Mouse (Mus musculus) thymus, adult 18-20 months (tissue): Measurements from ENCODE around the gene Ripk3.

Source experiments
- DNase-seq, 2 experiments: peaks; one replicate each; pipeline ENCODE4 v3.0.0; 2022; ENCODE audit warnings: mixed read lengths in 2 of 2

Ripk3 gene

DNA sequence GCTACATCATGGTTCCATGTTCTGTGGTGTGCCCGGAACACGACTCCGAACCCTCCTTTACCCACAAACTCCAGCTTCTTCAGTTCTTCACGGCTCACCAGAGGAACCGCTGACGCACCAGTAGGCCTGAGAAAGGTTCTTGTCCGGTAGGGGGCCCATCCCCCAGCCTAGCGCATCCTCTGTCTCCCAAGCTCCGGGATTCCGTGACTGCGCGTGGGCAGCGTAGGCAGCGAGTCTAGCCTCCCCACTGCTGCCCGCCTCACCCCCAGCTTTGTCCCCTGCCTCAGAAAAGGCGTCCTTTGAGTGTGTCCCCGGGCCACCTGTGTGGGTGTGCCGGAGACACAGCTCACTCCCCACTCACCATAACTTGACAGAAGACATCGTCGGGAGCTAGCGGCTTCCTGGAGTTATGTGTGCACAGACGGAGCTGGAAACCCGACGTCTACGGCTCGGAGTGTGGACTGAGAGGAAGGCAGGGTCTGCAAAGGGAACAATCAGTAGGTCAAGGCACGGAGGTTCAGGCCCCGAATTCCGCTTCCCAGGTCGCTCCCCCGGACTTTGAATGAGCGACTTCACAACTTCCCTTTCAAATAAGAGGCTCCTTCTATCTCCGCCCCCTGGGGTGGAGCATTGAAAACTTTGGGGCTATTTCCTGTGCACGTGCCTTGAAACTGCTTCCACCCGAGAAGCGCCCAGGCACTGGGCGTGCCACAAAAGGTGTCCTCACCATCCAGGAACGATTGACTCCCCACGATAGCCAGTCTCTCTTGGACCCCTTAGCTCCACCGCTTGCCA lies at the start of gene Ripk3:
Gene Ripk3, minus strand, starts transcription at position 610 of the 795 bp plus-strand sequence.
- DNase-seq: peak; percentile 63 to 72

DNA sequence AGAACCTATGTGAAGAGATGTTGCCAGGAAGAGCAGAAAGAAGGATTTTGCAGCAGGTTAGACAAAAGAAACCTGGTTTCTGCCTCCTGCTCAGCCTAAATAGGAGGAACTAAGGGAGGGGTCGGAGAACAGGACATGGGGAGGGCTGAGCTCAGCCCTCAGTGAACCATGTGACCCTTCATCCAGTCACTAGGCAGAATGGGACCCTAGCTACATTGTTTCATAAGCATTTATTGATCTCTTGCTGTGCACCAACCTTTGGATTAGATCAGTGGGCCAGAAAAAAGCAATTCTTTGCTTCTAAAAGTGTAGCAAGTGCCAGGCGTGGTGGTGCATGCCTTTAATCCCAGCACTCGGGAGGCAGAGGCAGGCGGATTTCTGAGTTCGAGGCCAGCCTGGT lies 49.6 kb upstream of the Ripk3 start:
- no peak for DNase-seq

DNA sequence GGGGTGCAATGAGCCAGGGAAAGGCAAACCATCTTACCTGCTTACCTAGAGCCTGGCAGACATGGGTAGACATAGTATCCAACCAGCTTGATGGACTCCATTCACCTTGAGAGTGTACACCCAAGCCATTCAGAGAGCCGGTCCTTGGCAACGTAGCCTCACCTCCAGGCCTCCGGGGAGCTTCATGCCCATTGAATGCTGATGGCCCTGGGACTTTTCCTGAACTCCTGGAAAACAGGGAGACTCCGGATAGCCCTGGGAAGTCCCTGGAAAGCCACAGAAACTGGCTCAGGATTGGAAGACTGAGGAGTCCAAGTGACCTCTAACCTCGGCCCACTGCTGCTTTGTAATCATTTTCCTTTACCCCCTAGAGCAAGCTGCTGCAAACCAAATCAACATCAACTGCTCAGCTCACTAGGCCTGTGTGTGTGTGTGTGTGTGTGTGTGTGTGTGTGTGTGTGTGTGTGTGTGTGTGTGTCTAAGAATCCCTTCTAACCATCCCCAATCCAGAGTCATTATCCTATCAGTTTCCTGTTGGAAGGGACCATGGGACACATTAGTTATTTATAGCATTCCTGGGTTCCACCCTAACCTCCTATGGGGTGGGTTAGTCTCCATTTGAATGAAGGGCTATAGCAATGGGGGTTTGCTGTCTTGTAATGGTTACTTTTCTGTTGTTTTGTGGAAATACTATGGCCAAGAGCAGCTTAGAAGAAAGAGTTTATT lies 46.3 kb upstream of the Ripk3 start:
- no peak for DNase-seq

DNA sequence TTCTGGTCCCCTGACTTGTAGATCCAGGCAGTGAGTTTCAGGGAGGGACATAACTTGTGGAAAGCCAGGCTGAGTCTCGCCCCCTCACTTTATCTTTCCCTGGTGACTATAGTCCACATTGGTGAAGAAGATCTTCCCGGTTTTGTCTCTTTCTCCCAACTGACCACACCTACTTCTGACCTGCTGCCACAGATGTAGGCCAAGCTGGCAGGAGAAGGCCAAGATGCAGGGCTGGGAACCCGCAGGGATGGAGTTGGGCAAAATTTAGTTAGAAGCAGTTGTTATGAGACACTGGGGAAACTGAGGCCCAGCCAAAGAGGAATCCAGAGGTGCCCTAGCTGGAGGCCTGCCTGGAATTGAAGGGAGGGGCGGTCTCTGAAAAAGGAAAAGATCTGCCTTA lies 44.5 kb upstream of the Ripk3 start:
- DNase-seq: no peak

DNA sequence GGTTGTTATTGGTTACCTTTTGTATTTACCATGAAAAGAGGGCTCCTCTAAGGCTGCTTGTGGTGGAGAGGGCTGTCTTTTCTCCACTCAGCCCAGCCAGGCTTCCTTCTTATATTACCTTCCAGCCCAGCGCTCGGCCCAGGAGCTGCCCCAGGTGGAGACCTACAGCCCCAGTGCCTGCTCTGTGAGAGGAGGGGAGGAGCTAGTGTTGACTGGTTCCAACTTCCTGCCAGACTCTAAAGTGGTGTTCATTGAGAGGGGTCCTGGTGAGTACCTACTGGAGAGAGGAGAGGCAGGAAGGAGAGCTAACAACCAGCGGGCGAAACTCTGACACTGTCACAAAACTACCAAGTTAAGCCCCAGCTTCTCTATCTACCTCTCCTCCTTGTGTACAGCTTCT lies 41.7 kb upstream of the Ripk3 start:
- DNase-seq: no peak

DNA sequence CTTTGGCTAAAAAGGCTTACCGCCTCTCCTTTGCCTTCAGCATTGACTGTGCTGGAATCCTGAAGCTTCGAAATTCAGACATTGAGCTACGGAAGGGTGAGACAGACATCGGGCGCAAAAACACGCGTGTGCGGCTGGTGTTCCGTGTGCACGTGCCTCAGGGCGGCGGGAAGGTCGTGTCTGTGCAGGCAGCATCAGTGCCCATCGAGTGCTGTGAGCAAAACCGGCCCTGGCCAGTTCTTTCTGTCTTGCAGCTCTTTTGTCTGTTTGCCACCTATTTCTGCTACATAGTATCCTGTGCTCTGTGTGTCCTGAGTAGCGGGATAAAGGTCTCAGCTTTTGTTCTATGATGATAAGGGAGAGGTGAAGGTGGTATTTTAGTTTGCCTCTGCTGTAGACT lies 41.2 kb upstream of the Ripk3 start:
- no peak for DNase-seq

DNA sequence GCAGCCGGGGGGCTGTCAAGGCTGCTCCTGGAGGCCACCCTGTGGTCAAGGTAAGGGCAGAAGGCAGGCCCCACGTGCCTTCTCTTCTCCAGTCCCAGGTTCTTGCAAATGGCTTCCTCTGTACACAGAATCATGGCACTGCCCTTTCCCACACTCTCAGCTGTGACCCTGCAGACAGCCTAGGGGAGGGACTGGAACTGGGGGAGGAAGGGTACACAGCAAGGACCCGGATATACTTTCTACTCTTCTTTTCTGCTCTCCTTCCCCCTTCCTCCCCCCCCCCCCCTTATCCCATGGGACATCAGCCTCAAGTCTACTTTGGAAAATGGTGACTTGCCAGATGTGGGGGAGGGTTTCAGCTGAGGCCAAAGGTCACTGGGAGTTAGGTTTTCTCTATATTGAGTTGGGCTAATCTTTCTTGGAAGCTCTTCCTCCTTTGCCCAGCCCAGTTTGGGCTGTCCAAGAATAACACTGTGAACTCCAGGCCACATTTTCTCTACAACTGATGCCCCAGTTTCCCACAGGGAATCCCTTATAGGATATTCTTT lies 40.1 kb upstream of the Ripk3 start:
- no peak for DNase-seq

DNA sequence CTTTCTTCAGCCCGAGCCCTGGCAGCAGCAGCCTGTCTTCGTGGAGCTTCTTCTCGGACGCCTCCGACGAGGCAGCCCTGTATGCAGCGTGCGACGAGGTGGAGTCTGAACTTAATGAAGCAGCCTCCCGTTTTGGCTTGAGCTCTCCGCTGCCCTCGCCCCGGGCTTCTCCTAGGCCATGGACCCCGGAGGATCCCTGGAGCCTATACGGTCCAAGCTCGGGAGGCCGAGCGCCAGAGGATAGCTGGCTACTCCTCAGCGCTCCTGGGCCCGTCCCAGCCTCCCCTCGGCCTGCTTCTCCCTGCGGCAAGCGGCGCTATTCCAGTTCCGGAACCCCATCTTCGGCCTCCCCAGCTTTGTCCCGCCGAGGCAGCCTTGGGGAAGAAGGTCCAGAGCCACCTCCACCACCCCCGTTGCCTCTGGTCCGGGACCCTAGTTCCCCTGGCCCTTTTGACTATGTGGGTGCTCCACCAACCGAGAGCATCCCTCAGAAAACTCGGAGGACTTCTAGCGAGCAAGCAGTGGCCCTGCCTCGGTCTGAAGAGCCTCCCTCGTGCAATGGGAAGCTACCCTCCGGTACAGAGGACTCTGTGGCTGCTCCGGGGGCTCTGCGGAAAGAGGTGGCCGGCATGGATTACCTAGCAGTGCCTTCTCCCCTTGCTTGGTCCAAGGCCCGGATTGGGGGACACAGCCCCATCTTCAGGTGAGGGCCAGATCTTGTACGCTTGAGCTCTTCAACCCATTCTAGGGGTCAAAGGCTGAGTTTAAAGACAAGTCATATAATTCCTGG lies 38.1 kb upstream of the Ripk3 start:
- no peak for DNase-seq

DNA sequence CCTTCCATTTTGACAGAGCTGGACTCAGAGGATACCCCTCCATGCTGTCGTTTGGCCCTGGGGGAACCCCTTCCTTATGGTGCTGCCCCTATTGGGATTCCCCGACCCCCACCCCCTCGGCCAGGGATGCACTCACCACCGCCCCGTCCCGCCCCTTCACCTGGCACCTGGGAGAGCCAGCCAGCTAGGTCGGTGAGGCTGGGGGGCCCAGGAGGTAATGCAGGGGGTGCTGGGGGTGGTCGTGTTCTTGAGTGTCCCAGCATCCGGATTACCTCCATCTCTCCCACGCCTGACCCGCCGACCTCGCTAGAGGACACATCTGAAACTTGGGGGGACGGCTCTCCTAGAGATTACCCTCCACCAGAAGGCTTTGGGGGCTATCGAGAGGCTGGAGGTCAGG lies 37.5 kb upstream of the Ripk3 start:
- DNase-seq: no peak

DNA sequence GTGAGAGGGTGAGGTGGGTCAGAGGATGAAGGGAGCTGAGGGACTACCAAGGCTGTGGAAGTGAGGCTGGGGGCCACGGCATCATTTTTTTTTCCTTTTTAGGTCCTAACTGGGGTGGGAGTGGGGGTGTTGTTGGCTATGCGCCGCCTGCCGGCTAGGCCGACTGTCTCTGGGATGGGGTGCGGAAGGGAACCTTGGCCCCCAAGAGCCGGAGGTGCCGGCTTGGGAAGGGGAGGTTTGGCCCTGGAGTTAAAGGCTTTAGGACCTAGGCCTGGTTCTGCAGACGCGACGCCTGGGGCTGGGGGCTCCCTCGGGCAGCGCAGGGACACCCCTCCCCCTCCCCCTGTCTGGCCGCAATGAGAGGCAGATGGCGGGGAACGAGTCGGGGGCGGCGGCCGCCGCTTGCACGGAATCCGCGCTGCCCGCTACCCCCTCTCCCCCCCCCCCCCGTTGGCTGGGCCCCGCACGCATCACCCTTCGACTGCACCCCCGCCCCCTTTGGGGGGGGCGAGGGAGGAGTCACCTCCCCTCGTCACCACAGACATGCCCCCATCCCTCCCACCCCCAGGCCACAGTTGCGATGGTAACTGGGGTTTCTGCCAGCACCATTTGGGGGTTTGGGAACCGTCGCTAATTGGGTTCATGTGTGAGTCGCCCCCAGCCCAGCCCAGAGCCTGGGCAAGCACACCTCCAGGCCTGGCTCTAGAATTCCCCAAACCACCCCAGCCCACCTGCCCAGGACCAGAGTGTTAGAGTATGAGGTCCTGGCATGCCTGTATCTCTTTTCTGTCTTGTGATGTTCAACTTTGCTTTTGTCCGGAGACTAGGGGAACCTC lies 36.8 kb upstream of the Ripk3 start:
- no peak for DNase-seq

DNA sequence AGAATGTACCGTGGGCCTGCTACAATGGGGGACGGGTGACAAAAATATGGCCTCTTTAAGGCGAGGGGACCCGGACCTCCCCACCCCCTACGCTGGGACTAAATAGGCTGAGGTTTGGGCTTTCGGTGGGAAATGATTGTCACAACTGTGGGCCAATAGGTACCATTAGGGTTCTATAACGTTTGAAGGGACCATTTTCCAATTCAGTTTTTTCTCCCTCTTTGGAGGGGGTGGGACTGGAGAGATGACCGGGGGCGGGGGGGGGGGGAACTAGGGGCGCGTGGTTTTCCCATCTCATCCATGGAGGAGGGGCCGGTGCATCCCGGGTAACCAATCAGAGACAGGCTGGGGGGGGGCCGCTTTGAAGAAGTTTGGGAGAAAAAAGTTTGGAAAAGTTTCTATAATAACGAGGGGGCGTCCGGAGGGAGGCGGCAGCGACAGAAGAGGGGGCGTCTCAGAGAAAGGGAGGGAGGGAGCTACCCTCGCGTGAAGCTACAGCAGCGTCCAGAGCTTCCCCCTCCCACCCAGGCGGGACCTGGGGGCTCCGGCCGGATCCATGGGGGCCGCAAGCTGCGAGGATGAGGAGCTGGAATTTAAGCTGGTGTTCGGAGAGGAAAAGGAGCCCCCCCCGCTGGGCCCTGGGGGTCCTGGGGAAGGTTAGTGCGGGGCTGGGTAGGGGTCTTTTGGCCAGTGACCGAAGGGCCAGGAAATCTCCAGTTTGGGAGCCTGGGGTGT lies 36.0 kb upstream of the Ripk3 start:
- no peak for DNase-seq

DNA sequence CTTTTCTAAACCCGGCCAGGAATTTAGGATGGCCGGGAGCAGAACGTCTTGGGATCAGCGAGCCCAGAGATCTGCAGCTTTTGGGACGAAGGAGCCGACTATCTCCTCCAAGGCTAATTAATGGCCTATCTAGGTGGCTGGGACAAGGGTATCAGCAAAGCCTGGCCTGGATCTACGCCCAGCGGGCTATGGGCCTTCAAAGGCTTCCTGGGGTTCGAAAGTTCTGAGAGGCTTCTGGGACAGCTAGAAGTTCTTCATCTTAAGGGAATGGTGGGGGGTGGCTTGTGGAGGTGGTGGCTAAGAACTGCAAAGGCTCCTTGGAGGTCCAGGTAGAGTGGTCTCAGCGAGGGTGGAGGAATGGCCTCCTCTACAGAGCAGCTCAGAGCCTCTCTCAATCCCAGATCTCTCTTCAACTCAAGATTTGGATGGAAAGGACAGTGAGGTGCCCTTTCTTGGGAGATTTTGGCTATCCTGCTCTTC lies 35.4 kb upstream of the Ripk3 start:
- no peak for DNase-seq

DNA sequence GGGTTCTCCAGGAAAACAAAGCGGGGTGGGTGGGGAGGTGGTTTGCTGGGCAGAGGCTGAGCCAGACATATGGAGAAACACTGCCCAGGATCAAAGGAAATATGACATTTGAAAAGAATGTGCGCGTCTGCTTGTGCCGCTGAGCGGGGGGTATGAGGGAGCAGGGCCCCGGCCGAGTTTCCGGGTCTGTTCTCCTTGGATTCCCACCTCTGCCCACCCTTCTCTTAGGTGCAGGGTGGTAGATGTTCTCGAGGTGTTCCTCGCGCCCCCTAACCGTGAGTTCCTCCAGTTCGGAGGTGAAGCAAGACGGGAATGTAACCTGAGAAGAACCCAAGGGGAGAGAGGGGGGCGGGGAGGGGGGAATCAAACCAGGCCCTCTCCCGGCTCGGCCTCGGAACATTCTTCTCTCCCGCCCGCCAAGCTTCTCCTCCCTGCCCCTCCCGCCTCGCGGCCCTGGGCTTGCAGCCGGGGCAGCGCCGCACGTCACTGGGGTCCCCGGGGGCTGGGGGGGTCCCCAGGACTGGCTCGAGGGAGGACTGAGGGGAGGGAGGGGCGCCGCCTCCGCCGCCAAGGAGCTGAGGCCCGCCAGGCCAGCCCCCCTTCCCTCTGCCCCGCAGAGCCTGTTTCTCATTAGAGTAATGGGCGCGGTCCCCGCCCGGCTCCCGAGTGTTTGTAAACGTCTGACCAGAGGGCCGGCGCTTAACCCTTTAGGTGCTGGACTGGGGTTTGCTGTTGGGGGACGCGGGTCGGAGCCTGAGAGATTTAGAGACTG lies 34.5 kb upstream of the Ripk3 start, which contains the start of gene Nfatc4:
Gene Nfatc4, plus strand, starts transcription at position 154 of the 772 bp plus-strand sequence.
- no peak for DNase-seq

DNA sequence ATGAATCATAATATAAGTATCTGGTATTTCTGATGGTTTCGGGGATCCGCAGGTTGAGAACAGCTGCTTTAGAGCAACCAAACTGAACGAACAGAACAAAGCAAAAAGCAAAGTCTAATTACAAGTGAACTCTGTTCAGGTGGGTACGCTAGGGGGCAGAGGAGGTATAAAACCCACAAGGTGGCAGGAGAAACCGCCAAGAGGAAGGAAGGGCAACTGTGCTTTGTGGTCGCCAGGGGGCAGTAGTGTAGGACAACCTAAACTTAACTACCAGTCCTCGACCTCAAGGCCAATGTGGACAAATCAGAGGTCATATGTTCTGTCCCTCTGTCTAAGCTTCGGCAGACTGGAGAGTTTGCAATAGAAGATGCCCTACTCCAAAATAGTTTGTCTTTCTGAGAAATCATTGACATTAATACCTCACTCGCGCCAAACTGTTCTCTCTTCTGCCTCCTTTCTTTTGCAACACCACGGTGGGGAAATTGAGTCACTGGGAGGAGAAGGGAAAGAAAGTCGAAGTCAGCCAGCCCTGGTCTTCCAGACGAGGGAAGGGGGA lies 33.8 kb upstream of the Ripk3 start:
- DNase-seq: peak in 1 of 2 experiments; percentile 54

DNA sequence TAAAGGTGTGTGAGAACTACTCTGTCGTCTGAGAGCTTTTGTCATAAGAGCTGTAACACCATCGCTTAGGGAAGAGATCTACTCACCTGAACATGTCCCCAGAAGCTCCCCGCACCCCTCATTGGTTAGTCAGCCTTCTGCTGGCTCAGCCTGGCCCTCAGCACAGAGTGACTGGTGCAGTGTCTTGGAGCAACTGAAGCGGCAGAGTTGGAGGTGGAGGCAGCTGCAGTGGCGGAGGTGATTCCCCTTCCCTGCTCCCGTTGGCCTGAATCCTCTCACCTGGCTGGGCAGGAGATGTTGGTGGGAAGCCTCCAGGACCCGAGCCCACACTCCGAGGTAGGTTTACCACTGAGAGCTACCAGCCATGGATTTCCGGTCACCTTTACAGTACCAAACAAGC lies 31.9 kb upstream of the Ripk3 start:
- DNase-seq: no peak

DNA sequence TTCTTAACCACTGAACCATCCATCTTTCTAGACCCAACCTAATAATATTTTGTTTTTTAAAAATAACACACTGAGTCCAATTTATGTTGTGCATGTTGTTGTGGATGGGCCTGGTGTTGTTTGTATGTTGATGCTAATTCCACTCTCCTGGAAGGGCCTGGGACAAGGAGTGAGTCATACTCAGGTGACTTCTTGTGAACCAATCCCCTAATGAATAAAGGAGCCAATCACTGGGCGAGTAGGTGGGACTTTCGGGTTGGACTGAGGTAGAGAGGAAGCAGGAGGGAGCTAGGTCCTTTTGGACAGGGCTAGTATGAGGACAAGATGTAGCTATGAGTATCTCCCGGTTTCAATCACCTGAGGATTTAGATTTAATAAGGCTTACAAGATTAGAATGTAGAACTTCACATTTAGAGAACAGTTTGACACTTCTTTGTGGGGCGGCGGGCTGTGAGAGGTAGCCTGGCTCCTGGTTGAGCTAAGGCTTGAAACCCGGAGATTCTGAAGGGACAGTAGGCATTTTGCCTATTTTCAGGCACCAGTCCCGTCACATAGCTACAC lies 31.3 kb upstream of the Ripk3 start:
- DNase-seq: no peak

DNA sequence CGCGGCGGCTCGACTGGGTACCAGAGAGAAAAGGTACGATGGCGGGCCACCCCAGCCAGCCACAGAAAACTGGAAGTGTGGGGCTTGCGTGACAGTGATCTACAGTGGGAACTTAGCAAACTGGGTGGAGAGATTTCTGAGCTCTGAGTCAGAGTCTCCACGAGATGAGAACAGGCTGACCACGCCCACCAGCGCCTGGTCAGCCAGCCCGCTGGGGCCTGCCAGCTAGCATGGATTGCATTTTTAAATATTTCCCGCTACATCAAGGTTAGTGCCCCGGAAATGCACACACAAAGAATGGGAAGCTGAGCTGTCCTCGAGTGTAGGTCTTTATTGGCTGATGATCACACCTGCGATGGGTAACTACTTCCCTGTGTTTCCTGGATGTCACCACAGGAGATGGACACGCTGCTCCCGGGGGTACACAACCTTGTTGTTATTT lies 26.7 kb upstream of the Ripk3 start:
- no peak for DNase-seq

DNA sequence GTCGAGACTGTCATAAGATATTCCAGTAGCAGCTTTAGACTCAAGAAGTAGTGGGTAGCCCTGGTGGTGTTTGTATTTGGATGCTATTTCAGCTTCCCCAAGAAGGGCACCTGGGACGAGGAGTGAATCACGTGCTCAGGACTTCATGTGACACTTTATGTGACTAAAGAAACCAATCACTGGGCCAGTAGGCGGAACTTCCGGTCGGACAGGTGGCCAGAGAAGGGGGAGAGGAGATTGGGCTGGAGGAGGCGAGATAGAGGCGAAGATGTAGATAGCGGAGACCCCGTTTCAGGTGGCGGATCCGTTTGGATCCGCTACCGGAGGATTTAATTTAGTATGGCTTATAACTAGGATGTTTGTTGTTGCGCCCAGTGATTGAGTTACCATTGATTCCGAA lies 26.2 kb upstream of the Ripk3 start:
- DNase-seq: peak in 1 of 2 experiments; percentile 32

DNA sequence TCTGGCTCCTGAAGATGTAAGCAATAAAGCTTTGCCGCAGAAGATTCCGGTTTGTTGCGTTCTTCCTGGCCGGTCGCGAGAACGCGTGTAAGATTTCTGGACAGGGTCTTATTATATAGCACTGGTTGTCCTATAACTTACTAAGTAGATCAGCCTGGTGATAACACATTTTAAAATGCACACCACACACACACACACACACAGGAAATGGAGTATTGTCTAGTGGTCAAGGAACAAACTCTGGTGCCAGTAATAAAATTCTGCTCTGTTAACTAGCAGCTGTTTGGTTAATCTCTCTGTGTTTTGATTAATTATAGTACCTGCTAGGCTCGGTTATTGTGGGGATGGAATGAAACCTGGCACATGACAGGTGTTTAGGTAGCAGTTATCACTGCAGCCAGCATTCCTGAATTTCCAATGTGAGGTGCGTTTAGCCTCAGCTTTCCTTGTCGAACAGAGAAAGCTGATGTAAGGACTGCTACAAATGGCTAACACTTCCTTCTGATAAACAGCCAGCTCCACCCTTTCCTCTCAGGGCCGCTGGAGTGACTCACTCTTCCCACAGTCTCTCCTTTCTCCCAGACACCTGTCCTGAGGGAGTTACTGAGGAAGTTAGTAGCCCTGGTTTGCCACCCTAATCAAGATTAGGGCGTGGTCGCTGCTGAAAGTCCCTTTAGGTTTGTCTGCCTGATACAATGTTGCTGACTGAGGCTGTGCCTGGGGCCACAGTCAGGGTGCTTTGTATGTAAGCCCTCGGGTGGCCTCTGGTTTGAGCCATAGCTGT lies 6.9 kb upstream of the Ripk3 start:
- no peak for DNase-seq
